Mouse (Mus musculus) midbrain, embryonic 16.5 days (tissue): Measurements from ENCODE around the gene Vmn1r127. TPM values are rescaled to one million over a fixed set of nuclear protein-coding genes. Genes with fewer than 3 reads are reported as not detected.
"Not testable (repeated sequence)": the region's sequence is repeated elsewhere in the genome, so short reads cannot be mapped to it uniquely, and the experiment has no call there.

Experiments
- ATAC-seq: fragments of 200-750 bp; cut with Nextera tagmentation; 2 replicates; pipeline ENCODE4 v1.8.0; 2017; ENCODE audit warnings: moderate TSS enrichment
- H3K27ac ChIP-seq: fragments of 300-500 bp; sonication (generic); 2 replicates; pipeline ENCODE4 v1.5.1; 2014; ENCODE audit warnings: mild to moderate bottlenecking, low read length, mixed read lengths
- H3K27me3 ChIP-seq: fragments of 300-500 bp; sonication (generic); 2 replicates; pipeline ENCODE4 v1.6.1; 2014; ENCODE audit warnings: low read depth, low read length, mixed read lengths; ENCODE audit not compliant: control insufficient read depth, insufficient read depth
- H3K36me3 ChIP-seq: fragments of 300-500 bp; sonication (generic); 2 replicates; pipeline ENCODE4 v1.6.1; 2014; ENCODE audit warnings: mild to moderate bottlenecking, low read length, moderate library complexity, mixed read lengths; ENCODE audit not compliant: control insufficient read depth, insufficient read depth
- H3K4me1 ChIP-seq: fragments of 300-500 bp; sonication (generic); 2 replicates; pipeline ENCODE4 v1.6.1; 2014; ENCODE audit warnings: mild to moderate bottlenecking, low read length, mixed read lengths; ENCODE audit not compliant: control insufficient read depth, insufficient read depth
- H3K4me2 ChIP-seq: fragments of 300-500 bp; sonication (generic); 2 replicates; pipeline ENCODE4 v1.6.1; 2014; ENCODE audit warnings: mild to moderate bottlenecking, low read length, mixed read lengths
- H3K4me3 ChIP-seq: fragments of 300-500 bp; sonication (generic); 2 replicates; pipeline ENCODE4 v1.5.1; 2014; ENCODE audit warnings: low read depth, mild to moderate bottlenecking, low read length, moderate library complexity, mixed read lengths
- H3K9ac ChIP-seq: fragments of 300-500 bp; sonication (generic); 2 replicates; pipeline ENCODE4 v1.6.1; 2014; ENCODE audit warnings: low read depth, low read length, mixed read lengths
- H3K9me3 ChIP-seq: fragments of 300-500 bp; sonication (generic); replicated peaks from 2 replicates; pipeline ENCODE4 v1.6.1; 2014; ENCODE audit warnings: mild to moderate bottlenecking, low read length, mixed read lengths; ENCODE audit not compliant: control insufficient read depth, poor library complexity, severe bottlenecking
- WGBS: fragments of 180-500 bp; shearing (Covaris S2); extraction: QIAGEN DNeasy Blood & Tissue Kit; methylation state at CpG from one replicate; pipeline ENCODE4 v1.1.7; 2014; 5-methylcytosine and 5-hydroxymethylcytosine counted together
- polyA plus RNA-seq: library from polyadenylated mRNA; unstranded; fragments of >200 nt; fragmentation: Nextera tagmentation; extraction: Ambion mirVana; gene quantifications from 2 replicates; pipeline ENCODE4 v1.2.1, GENCODE M21; 2015

The Vmn1r127 gene
- polyA plus RNA-seq: not detected in 2 replicates

DNA sequence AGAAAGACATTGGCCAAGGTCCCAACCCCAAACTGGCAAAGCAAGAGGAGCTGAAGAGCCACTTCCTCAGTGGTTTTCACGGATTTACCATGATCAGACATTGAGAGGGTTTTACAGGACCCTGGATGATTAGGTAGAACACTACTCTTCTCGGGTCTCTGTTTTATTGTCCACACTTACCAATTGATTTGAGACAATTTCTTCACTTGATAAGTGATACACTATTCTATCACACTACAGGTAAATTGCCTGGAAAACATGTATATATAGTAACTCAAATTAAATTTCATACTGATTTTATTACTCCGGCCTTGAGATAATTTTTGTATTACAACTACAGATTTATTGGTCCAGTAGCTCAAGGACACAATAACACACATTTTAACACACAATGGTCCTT, at the start of gene Vmn1r127:
Gene Vmn1r127 (minus strand): TSS at position 101 of the 400 bp plus-strand sequence.
- H3K27me3 ChIP-seq, H3K4me3 ChIP-seq, ATAC-seq, H3K36me3 ChIP-seq, H3K4me2 ChIP-seq, H3K9me3 ChIP-seq, H3K27ac ChIP-seq, H3K4me1 ChIP-seq, H3K9ac ChIP-seq: not testable (repeated sequence)
- no CpG with 5 or more reads among the region's 3 CpGs for WGBS

DNA sequence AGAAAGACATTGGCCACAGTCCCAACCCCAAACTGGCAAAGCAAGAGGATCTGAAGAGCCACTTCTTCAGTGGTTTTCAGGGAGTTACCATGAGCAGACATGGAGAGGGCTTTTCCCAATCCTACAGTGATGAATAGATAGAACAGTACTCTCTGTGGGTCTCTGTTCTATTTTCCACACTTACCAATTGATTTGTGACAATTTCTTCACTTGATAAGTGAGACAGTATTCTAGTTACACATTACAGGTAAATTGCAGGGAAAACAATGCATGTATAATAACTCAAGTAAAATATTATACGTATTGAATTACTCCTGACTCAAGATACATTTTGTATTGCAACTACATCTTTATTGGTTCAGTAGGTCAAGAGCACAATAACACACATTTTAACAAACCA, 41.5 kb upstream of the Vmn1r127 start, which contains the start of gene Vmn1r129:
Gene Vmn1r129 (minus strand): TSS at position 101 of the 400 bp plus-strand sequence.
- ATAC-seq: not testable (repeated sequence)

DNA sequence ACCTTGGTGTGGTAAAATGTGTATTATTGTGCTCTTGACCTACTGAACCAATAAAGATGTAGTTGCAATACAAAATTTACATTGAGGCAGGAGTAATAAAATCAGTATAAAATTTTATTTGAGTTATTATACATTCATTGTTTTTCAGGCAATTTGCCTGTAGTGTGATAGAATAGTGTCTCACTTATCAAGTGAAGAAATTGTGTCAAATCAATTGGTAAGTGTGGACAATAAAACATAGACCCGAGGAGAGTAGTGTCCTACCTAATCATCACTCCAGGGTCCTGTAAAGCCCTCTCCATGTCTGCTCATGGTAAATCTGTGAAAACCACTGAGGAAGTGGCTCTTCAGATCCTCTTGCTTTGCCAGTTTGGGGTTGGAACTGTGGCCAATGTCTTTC, 29.4 kb upstream of the Vmn1r127 start, which contains the start of gene Vmn1r128:
Gene Vmn1r128 (plus strand): TSS at position 301 of the 400 bp plus-strand sequence.
- H3K4me3 ChIP-seq, ATAC-seq, H3K4me2 ChIP-seq, H3K27me3 ChIP-seq, H3K36me3 ChIP-seq, H3K27ac ChIP-seq, H3K9ac ChIP-seq, H3K4me1 ChIP-seq, H3K9me3 ChIP-seq: not testable (repeated sequence)
- WGBS: 69% methylated on average over 1 of the region's 1 CpGs

More for the DNA sequence above, 41.5 kb upstream of the Vmn1r127 start, which contains the start of gene Vmn1r129:
- not testable (repeated sequence) for H3K27ac ChIP-seq, H3K9ac ChIP-seq, H3K36me3 ChIP-seq, H3K4me1 ChIP-seq, H3K4me2 ChIP-seq, H3K9me3 ChIP-seq, H3K27me3 ChIP-seq, H3K4me3 ChIP-seq
- no CpG with 5 or more reads among the region's 1 CpGs for WGBS

DNA sequence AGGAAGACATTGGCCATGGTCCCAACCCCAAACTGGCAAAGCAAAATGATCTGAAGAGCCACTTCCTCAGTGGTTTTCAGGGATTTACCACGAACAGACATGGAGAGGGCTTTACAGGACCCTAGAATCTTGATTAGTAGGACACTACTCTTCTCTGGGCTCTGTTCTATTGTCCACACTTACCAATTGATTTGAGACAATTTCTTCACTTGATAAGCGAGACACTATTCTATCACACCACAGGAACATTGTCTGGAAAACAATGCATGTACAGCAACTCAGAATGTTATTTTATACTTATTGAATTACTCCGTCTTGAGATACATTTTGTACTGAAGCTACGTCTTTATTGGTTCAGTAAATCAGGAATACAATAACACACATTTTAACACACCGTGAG, 18.3 kb downstream of the Vmn1r127 start, which contains the start of gene Vmn1r126:
Gene Vmn1r126 (minus strand): TSS at position 101 of the 400 bp plus-strand sequence.
- H3K9me3 ChIP-seq, H3K27me3 ChIP-seq, H3K4me1 ChIP-seq, H3K27ac ChIP-seq, H3K4me3 ChIP-seq, H3K4me2 ChIP-seq, H3K9ac ChIP-seq, ATAC-seq, H3K36me3 ChIP-seq: not testable (repeated sequence)
- no CpG with 5 or more reads among the region's 5 CpGs for WGBS

DNA sequence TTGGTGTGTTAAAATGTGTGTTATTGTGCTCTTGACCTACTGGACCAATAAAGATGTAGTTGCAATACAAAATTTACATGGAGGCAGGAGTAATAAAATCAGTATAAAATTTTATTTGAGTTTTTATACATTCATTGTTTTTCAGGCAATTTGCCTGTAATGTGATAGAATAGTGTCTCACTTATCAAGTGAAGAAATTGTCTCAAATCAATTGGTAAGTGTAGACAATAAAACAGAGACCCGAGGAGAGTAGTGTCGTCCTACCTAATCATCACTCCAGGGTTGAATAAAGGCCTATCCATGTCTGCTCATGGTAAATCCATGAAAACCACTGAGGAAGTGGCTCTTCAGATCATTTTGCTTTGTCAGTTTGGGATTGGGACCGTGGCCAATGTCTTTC, 47.8 kb downstream of the Vmn1r127 start, which contains the start of gene Vmn1r125:
Gene Vmn1r125 (plus strand): TSS at position 301 of the 400 bp plus-strand sequence.
- not testable (repeated sequence) for ATAC-seq, H3K4me2 ChIP-seq, H3K27me3 ChIP-seq, H3K9ac ChIP-seq, H3K4me3 ChIP-seq, H3K27ac ChIP-seq, H3K9me3 ChIP-seq, H3K4me1 ChIP-seq, H3K36me3 ChIP-seq
- 67% methylated on average over 3 of the region's 3 CpGs for WGBS

Other genes starting within 250 kb of the Vmn1r127 start
- gene Vmn1r121, start 221.3 kb downstream of the Vmn1r127 start, polyA plus RNA-seq: not detected in 2 replicates
- gene Vmn1r122, start 185.7 kb downstream of the Vmn1r127 start, polyA plus RNA-seq: not detected in 2 replicates
- gene Vmn1r123, start 157.7 kb downstream of the Vmn1r127 start, polyA plus RNA-seq: not detected in 2 replicates
- not detected in 2 replicates for gene Gm5157, start 129.4 kb downstream of the Vmn1r127 start, polyA plus RNA-seq
- gene Vmn1r124, start 59.2 kb downstream of the Vmn1r127 start, polyA plus RNA-seq: not detected in 2 replicates
- gene Vmn1r125, start 47.7 kb downstream of the Vmn1r127 start, polyA plus RNA-seq: not detected in 2 replicates
- not detected in 2 replicates for gene Vmn1r126, start 18.4 kb downstream of the Vmn1r127 start, polyA plus RNA-seq
- not detected in 2 replicates for gene Vmn1r128, start 29.5 kb upstream of the Vmn1r127 start, polyA plus RNA-seq
- gene Vmn1r129, start 41.4 kb upstream of the Vmn1r127 start, polyA plus RNA-seq: not detected in 2 replicates
- not detected in 2 replicates for gene Gm6882, start 112.9 kb upstream of the Vmn1r127 start, polyA plus RNA-seq
- gene Vmn1r130, start 191.9 kb upstream of the Vmn1r127 start, polyA plus RNA-seq: not detected in 2 replicates
- not detected in 2 replicates for gene Vmn1r131, start 226.2 kb upstream of the Vmn1r127 start, polyA plus RNA-seq